Mouse (Mus musculus): ENCODE measurements around the gene Sec22c.
A peak's percentile ranks its signal among the peaks of the same experiment; 100 is the strongest.

Gene Sec22c

GRCm38 (mm10) chr9:121642401-121643181, 62.7 kb downstream of the Sec22c start, which contains the start of gene Vipr1:
Gene Vipr1 (plus strand): TSS chr9:121642716.
- peak; percentile 90 to 91 for DNase-seq

DNA sequence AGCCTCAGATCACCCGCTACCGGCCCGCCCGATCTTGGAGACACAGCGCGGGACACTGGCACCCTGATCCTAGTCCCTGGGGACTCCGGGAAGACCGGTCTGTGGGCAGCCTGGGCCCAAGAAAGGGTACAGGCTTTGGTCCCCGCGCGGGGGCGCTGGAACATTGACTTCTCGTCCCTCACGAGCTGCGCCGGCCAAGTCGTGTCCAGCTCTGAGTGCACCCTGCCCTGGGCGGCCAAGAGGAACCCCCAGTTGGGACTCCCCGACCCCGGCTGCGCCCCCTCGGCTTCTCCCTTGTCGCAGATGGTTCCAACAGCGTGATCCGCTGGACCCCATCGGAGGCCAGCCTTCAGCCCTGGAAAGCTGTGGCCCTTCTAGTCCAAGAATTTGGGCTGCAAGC, 63.3 kb downstream of the Sec22c start, which contains the start of gene Lyzl4:
Lyzl4 (minus strand) TSS at position 96 of the 400 bp plus-strand sequence.
- DNase-seq, result peak; percentile 78 to 79

DNA sequence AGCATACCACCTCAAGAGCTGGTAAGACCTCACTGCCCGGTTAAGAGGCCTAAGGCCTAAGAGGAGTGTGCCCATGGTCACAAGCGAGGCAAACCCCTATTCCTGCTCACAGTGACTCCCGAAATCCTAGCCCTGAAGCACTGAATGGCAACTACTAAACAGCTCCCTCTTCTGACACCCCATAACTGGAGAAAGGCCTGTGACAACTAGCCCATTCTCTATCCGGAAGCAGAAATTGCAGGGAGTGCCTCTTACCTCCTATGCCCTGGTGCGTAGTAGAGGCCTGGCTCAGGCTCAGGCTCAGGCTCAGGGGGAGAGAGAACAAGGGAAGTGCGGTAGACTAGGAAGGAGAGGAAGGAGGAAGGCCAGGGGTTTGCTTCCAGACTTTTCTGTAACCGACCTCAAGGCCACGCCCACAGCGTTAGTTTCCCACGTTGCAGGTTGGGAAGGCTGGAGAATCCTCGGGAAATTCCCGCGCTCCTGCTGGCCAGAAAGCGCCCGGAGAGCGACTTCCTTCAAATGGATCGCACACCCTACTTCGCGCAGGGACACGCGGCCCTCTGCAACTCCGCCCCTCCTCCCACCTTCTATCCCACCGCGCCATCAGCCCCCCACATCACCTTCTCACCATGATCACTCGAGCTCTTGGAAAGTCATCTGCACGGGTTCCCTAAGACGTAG, 63.9 kb downstream of the Sec22c start:
- peak; percentile 11 to 28 for DNase-seq

DNA sequence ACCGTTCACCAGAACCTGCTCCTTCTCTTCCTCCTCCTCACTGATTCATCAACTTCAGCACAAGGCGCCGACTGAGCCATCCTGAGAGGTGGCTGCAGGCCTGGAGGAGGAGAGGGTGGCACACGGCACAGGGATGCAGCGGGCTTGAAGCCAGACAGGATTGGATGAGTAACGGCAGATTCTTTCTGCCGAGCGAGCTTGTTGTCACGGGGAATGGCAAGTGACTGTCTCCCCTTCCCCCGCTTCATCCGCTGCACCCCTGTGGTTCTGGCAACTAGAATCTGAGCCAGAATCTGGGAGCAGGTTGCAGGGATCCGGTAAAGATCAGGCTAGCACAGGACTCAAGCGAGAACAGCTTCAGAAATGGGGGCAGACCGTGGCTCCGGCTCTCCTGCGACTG, 65.5 kb downstream of the Sec22c start:
- DNase-seq, result no peak

GRCm38 (mm10) chr9:121635835-121636576, 69.3 kb downstream of the Sec22c start:
- no peak for DNase-seq

DNA sequence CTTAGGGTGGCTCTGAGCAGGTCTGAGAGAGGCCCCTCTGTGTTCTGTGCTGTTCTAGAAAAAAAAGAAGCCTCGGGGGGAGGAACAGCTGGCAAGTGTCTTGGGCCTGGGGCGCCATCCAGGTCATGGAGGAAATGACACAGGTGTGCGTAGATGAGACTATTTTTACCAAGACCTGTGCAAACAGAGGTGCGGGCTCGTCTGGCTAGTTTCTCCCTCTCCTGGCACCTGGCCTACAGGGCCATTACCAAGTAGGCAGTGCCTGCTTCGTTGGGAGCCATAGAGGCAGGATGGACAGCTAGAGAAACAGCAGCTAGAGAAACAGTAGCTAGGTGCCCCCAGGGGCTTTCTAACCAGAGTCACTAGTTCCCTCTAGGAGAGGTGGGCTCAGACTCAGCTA, 72.0 kb downstream of the Sec22c start:
- DNase-seq, result no peak

DNA sequence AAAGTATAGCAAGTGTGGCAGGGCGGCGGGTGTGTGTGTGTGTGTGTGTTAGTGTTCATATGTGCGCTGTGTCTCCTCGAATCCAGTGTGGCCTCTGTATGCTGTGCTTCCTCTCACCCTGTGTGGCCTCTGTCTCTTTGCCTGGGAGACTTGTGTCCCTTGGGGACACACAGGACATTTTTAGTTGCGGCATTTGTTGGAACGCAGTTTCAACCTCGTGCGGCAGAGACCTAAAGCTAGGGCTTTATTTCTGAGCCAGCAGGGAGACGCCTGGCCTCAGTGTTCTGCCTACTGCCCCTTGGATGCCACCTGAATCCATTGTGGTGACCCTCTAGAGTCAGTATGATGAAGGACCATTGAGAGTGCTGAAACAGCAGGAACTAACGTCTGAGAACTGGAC, 72.4 kb downstream of the Sec22c start:
- no peak for DNase-seq

DNA sequence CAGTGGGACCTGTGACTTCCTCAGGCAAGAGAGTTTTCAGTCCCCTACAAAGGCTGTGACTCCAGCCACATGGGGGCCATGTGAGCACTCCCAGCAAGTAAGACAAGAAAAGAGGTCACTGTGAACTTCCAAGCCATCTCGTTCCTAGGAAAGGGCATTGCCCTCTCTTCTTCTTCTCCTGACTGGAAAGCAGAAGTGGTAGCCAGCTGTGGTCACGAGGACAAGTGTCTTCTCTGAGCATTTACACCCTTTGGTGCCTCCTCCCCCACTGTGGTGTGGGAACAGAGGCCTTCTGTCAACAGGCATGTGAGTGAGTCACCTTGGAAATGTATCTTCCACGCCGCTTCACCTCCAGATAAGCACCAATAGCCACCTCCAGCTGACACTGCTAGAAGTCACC, 73.3 kb downstream of the Sec22c start:
- no peak for DNase-seq

- no peak for DNase-seq
These were observed 74.7 kb downstream of the Sec22c start for GRCm38 (mm10) chr9:121630627-121631026.

All from thymus, postnatal 36 days (tissue).